Mouse (Mus musculus): Measurements from ENCODE around the gene BC061237.
"Not testable (repeated sequence)": the region's sequence is repeated elsewhere in the genome, so short reads cannot be mapped to it uniquely, and the experiment has no call there.

Gene BC061237

GRCm38 (mm10) chr14:44492163-44492562, at the start of gene BC061237:
TSS of gene BC061237 (plus strand) at chr14:44492463.
- not testable (repeated sequence) for DNase-seq (ENCODE audit: low spot score in 2 of 2)

DNA sequence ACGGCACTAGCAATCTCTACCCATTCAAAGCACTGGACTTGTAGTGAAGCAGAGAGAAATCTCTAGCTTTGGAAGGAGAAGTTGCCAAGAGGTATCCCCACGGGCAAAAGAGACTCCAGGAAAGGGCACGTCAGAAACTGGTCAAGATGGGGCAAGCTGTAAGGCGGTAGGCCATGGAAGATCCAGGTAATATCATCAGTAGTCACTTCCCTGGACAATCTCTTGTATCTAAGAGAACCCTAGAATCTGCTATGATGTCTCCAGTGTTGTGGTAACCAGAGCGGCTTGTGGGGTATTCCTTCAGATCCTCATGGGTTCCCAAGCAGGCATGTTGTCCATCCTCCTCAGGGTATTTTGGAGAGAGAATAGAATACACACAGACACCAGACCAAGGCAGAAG, 25.7 kb downstream of the BC061237 start, which contains the start of gene Gm17093:
Gene Gm17093, plus strand, starts transcription at position 301 of the 400 bp plus-strand sequence.
- DNase-seq (ENCODE audit: low spot score in 2 of 2): not testable (repeated sequence)

- DNase-seq (ENCODE audit: low spot score in 2 of 2): not testable (repeated sequence)
These were observed 55.7 kb downstream of the BC061237 start for GRCm38 (mm10) chr14:44547961-44548360.
